Mouse (Mus musculus) stomach, embryonic 15.5 days (tissue): ENCODE measurements around the gene Birc3. TPM values are rescaled to one million over a fixed set of nuclear protein-coding genes. Genes with fewer than 3 reads are reported as not detected.
"Not testable (repeated sequence)": the region's sequence is repeated elsewhere in the genome, so short reads cannot be mapped to it uniquely, and the experiment has no call there.

Source experiments
- ATAC-seq: fragments of 200-750 bp; cut with Nextera tagmentation; 2 replicates; pipeline ENCODE4 v1.8.0; 2017; ENCODE audit warnings: low read depth, moderate number of reproducible peaks, moderate TSS enrichment; ENCODE audit not compliant: insufficient read depth, low FRiP score
- H3K27ac ChIP-seq: fragments of 300-500 bp; sonication (generic); 2 replicates; pipeline ENCODE4 v1.5.1; 2015; ENCODE audit warnings: mild to moderate bottlenecking, inconsistent platforms
- H3K27me3 ChIP-seq: fragments of 300-500 bp; sonication (generic); replicated peaks from 2 replicates; pipeline ENCODE4 v1.6.1; 2015; ENCODE audit warnings: inconsistent platforms
- H3K36me3 ChIP-seq: fragments of 300-500 bp; sonication (generic); 2 replicates; pipeline ENCODE4 v1.6.1; 2015; ENCODE audit warnings: inconsistent platforms
- H3K4me1 ChIP-seq: fragments of 300-500 bp; sonication (generic); 2 replicates; pipeline ENCODE4 v1.6.1; 2015; ENCODE audit warnings: inconsistent platforms
- H3K4me2 ChIP-seq: fragments of 300-500 bp; sonication (generic); 2 replicates; pipeline ENCODE4 v1.6.1; 2015; ENCODE audit warnings: mild to moderate bottlenecking, inconsistent platforms
- H3K4me3 ChIP-seq: fragments of 300-500 bp; sonication (generic); replicated peaks from 2 replicates; pipeline ENCODE4 v1.5.1; 2015; ENCODE audit warnings: inconsistent platforms
- H3K9ac ChIP-seq: fragments of 300-500 bp; sonication (generic); 2 replicates; pipeline ENCODE4 v1.6.1; 2015; ENCODE audit warnings: inconsistent platforms
- H3K9me3 ChIP-seq: fragments of 300-500 bp; sonication (generic); 2 replicates; pipeline ENCODE4 v1.6.1; 2016; ENCODE audit warnings: inconsistent platforms
- WGBS: fragments of 180-500 bp; shearing (Covaris S2); methylation state at CpG from one replicate; pipeline ENCODE4 v1.1.7; 2015; 5-methylcytosine and 5-hydroxymethylcytosine counted together
- polyA plus RNA-seq: library from polyadenylated mRNA; unstranded; fragments of >200 nt; fragmentation: Nextera tagmentation; extraction: Ambion mirVana; gene quantifications from 2 replicates; pipeline ENCODE4 v1.2.1, GENCODE M21; 2015

Gene Birc3
- 9.6 and 9.7 TPM in 2 replicates for polyA plus RNA-seq

DNA sequence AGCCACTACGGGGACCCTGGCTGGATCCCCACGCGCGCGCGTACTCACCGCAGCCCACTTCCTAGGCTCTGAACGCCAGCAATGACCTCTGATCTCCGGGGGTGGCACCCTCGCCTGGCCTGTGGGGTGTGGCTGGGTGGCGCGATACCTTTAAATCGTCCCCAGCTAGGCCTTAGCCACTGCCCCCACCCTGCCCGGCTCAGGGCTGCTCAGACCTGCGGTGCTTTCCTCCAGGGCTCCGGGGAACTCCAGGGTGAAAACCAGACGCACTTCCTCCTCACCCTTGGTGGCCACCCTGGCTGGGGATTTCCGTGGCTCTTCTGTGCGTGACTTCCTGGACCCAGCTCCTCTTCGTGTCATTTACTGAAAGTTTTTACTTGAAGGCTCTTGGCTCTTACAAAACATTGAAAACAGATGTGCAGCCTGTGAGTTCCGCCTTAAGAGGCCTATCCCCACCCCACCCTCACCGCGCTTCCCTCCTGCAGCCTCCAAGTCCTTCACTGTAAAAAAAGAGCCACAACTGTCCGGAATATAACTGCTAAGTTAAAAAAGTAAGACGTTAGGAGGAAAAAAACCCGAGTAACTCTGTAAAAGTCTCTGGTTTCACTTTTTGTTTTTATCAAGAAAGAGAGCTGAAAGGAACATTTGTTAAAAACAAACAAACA, at the start of gene Birc3:
Gene Birc3, minus strand, starts transcription at position 412 of the 665 bp plus-strand sequence.
- peak within 1 kb of the TSS; percentile 80 for H3K27ac ChIP-seq
- H3K9ac ChIP-seq = peak within 1 kb of the TSS; percentile 58; the same call in 1 of the 2 replicates
- H3K9me3 ChIP-seq = no peaks in the 10 kb centered on the region
- peak; percentile 93 for ATAC-seq
- no peaks in the 10 kb centered on the region for H3K36me3 ChIP-seq
- peak within 1 kb of the TSS; percentile 62 for H3K4me3 ChIP-seq
- H3K27me3 ChIP-seq = no peaks in the 10 kb centered on the region
- WGBS = 3% methylated on average over 19 of the region's 26 CpGs
- H3K4me2 ChIP-seq = peak within 1 kb of the TSS; percentile 86
- H3K4me1 ChIP-seq = no peaks in the 10 kb centered on the region; the same call in 1 of the 2 replicates

DNA sequence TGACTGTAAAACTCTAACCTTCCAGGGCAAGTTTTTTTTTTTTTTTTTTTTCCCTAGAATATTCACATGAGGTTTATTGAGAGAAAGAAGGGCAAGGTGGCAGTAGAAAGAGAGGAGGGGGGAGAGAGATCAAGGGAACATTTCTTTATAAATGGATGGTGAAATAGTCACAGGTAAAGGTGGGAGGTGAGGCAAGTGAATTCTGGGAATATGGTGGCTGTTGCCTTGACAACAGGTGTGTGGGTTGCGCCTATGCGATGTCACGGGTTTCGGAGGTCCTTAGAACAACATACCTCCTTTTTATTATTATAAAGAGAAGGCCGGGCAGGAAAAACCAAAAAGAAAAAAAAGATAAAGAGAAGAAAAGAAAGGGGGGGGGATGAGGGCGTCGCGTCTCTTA, 41.9 kb upstream of the Birc3 start:
- H3K36me3 ChIP-seq = no peaks in the 10 kb centered on the region
- H3K9me3 ChIP-seq = no peaks in the 10 kb centered on the region
- no peak overlapping the region for H3K27ac ChIP-seq
- no peaks in the 10 kb centered on the region for H3K27me3 ChIP-seq
- peak overlapping the region; percentile 43 for H3K4me2 ChIP-seq
- 61% methylated on average over 8 of the region's 8 CpGs for WGBS
- ATAC-seq = no peak
- H3K4me3 ChIP-seq = no peak overlapping the region
- no peak overlapping the region for H3K9ac ChIP-seq
- H3K4me1 ChIP-seq = no peaks in the 10 kb centered on the region

DNA sequence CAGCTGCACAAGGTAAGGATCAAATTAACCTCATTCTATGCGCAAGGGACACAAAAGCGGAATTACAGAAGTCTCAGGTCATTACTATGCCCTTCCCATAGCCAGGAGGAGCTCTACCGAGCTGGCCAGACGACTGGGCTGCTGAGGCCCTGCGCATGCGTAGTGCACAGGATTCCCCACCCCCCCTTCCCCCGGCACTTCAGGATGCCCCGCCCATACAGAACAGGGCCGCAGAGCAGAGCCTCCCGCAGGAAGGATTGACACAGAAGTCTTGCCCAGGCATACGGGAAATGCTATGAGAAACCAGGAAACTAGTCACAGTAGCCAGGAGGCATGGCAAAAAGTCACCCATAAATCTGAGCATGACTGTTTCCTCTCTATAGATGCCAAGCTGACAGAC, 41.5 kb upstream of the Birc3 start:
- WGBS = 4% methylated on average over 11 of the region's 11 CpGs
- Histone ChIP-seq H3K4me3 (peak overlapping the region; percentile 19; the same call in 1 of the 2 replicates), H3K4me1 (no peaks in the 10 kb centered on the region), H3K9me3 (no peaks in the 10 kb centered on the region), H3K36me3 (no peaks in the 10 kb centered on the region), H3K27ac (no peak overlapping the region), H3K27me3 (no peaks in the 10 kb centered on the region), H3K4me2 (peak overlapping the region; percentile 43), H3K9ac (no peak overlapping the region)
- peak; percentile 93 for ATAC-seq

DNA sequence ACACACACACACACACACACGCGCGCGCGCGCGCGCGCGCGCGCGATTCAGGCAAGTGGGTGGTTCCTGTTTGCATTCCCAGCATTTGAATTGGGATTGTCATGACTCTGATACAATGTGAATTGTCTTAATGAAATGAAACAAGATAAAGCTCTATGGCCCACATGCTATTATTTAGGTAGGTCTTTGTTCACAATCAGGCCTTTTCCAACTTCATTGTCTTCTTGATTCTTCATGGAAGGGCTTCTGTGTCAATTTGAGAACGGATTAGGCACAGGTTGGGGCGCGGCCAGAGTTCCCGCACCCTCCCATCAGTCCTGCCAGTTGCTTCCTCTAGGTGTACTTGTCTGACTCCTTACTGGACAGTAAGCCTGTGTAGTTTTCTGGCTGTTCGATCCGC, 41.0 kb upstream of the Birc3 start:
- no peak overlapping the region for H3K9ac ChIP-seq
- ATAC-seq = peak; percentile 30; the same call in 1 of the 2 replicates
- H3K27me3 ChIP-seq = no peaks in the 10 kb centered on the region
- H3K4me1 ChIP-seq = no peaks in the 10 kb centered on the region
- no peaks in the 10 kb centered on the region for H3K36me3 ChIP-seq
- H3K27ac ChIP-seq = no peak overlapping the region
- peak overlapping the region; percentile 43 for H3K4me2 ChIP-seq
- no peaks in the 10 kb centered on the region for H3K9me3 ChIP-seq
- 58% methylated on average over 19 of the region's 19 CpGs for WGBS
- peak overlapping the region; percentile 19; the same call in 1 of the 2 replicates for H3K4me3 ChIP-seq

DNA sequence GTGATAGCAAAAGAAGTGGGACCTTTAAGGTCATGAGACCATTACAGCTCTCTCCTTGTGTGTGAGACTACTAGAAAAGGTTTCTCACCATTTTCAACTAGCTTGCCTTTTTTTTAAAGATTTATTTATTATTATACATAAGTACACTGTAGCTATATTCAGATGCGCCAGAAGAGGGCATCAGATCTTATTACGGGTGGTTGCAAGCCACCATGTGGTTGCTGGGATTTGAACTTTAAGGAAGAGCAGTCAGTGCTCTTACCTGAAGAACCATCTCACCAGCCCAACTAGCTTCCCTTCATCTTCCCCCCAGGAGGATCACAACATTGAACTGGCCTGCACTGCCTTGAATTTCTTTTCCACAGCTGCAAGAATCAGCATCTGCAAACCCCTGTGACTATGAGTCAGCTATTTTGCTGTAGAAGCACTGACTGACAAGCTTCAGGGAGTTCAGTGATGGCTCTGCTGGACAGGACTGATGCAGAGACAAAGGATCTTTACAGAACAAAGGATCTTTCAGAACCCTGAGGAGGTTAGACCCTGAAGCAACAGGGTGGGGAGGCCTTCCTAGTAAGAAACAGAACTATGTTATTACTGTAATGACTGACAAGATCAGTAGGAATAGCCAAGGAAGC, 34.5 kb upstream of the Birc3 start:
- Histone ChIP-seq H3K27me3 (no peaks in the 10 kb centered on the region), H3K4me2 (no peak overlapping the region), H3K36me3 (no peaks in the 10 kb centered on the region), H3K9ac (no peak overlapping the region), H3K4me3 (no peak overlapping the region), H3K4me1 (no peaks in the 10 kb centered on the region), H3K27ac (no peak overlapping the region), H3K9me3 (no peaks in the 10 kb centered on the region)
- no peak for ATAC-seq
- WGBS = 70% methylated on average over 2 of the region's 2 CpGs

DNA sequence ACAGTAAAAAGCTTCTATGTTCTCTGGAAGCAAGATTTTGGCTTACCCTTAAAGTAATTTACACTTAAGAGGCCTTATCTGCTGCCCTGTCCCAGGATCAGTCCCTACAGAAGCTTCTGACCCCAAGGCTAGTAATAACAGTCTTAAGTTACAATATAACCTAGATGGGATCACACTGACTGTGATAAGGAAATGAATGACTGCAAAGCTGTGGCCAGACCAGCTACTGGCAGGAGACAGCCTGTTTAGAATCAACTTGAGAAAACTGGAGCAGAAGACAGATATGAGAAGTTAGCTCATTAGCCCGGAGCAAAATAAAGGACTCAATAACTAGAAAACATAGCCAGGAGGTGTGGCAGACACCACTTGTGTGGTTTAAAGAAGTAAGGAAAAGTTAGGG, 33.6 kb upstream of the Birc3 start:
- Histone ChIP-seq H3K9me3 (no peaks in the 10 kb centered on the region), H3K27me3 (no peaks in the 10 kb centered on the region), H3K4me1 (no peaks in the 10 kb centered on the region), H3K4me3 (no peak overlapping the region), H3K27ac (no peak overlapping the region), H3K9ac (no peak overlapping the region), H3K36me3 (no peaks in the 10 kb centered on the region), H3K4me2 (no peak overlapping the region)
- no peak for ATAC-seq
- WGBS = 61% methylated on average over 1 of the region's 1 CpGs

DNA sequence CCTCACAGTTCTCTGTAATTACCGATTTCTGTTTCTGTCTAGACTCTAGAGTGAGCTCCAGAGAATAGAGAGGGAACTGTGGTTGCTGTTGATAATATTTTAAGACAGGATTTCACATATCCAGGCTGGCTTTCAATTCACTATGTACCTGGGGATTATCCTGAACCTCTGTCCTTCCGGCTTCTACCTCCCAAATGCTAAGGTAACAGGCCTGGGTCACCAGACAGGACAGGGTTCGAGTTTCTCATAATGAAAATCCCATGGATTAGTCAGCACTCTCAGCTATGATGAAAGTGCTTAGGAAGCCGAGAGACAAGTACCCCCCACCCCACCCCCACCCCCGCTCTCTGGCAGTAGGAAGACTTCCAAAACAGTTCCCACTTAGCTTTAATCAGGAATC, 30.8 kb upstream of the Birc3 start:
- H3K27ac ChIP-seq = no peak overlapping the region
- no peaks in the 10 kb centered on the region for H3K27me3 ChIP-seq
- ATAC-seq = no peak
- 65% methylated on average over 5 of the region's 5 CpGs for WGBS
- no peaks in the 10 kb centered on the region for H3K4me1 ChIP-seq
- H3K4me3 ChIP-seq = no peak overlapping the region
- no peaks in the 10 kb centered on the region for H3K36me3 ChIP-seq
- H3K4me2 ChIP-seq = no peak overlapping the region
- no peaks in the 10 kb centered on the region for H3K9me3 ChIP-seq
- H3K9ac ChIP-seq = no peak overlapping the region

DNA sequence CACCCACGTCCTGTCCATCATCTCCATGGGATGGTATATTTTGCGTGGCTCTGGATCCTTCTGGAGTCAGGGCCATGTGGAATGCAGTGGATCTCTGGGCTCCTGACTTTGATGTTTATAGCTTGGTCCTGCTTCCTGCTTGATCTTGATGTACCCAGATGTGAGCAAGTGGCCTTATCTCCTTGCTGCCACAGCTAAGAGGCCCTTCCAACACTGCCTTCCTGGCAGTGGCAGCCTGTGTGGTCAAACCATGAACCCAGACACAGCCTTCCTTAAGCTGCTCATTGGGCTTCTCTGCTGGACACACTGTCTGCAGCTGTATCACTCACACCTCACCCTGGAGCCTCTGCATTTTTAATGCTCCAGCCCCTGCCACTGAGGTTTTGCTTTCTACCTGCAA, 30.3 kb upstream of the Birc3 start:
- Histone ChIP-seq H3K9me3 (no peaks in the 10 kb centered on the region), H3K27ac (no peak overlapping the region), H3K36me3 (no peaks in the 10 kb centered on the region), H3K4me1 (no peaks in the 10 kb centered on the region), H3K9ac (no peak overlapping the region), H3K27me3 (no peaks in the 10 kb centered on the region), H3K4me2 (no peak overlapping the region), H3K4me3 (no peak overlapping the region)
- 64% methylated on average over 2 of the region's 2 CpGs for WGBS
- peak; percentile 43; the same call in 1 of the 2 replicates for ATAC-seq

DNA sequence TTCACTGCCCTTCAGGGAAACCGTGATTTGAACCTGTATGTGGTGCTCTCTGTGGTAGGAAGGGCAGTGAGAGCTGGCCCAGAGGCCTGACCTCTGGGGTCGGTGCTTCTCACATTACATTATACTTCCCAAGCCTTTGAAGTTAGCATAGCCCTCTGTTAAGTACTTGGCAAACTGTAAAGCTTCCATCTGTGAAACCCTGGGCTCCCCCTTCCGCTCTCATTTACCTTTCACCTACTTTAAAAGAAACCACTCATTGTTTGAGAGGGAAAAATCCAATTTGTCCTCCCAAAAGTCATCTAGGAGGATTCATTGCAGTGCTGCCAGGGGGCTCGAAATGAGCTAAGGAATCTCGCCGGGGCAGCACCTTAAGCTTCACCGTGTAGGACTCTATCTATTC, 29.3 kb upstream of the Birc3 start:
- H3K36me3 ChIP-seq = no peaks in the 10 kb centered on the region
- ATAC-seq = peak; percentile 31; the same call in 1 of the 2 replicates
- 20% methylated on average over 7 of the region's 7 CpGs for WGBS

DNA sequence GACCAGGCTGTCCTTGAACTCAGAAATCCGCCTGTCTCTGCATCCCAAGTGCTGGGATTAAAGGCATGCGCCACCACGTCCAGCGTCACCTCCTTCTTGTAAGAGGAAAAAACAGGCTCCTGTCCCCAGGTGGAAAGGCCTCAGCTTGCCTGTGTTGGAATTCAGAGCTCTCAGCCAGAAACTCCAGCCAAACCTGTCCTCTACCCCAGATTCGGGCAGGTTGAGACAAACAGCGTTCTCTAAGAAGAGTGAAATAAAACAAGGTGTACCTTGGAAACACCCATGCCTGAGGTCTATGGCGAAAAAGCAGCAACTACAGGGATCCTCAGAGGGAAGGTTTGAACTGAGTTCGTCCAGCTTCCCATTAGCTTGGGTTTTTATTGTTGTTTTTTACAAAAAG, 28.0 kb upstream of the Birc3 start:
- H3K9me3 ChIP-seq = no peaks in the 10 kb centered on the region
- H3K27ac ChIP-seq = no peak overlapping the region
- H3K4me3 ChIP-seq = no peak overlapping the region
- no peaks in the 10 kb centered on the region for H3K27me3 ChIP-seq
- H3K4me2 ChIP-seq = no peak overlapping the region
- 88% methylated on average over 8 of the region's 8 CpGs for WGBS
- no peaks in the 10 kb centered on the region for H3K36me3 ChIP-seq
- no peak overlapping the region for H3K9ac ChIP-seq
- no peaks in the 10 kb centered on the region for H3K4me1 ChIP-seq
- no peak for ATAC-seq

More for the DNA sequence above, 29.3 kb upstream of the Birc3 start:
- H3K4me2 ChIP-seq = no peak overlapping the region
- no peaks in the 10 kb centered on the region for H3K4me1 ChIP-seq
- H3K27me3 ChIP-seq = no peaks in the 10 kb centered on the region
- no peak overlapping the region for H3K27ac ChIP-seq
- H3K9ac ChIP-seq = no peak overlapping the region
- no peaks in the 10 kb centered on the region for H3K9me3 ChIP-seq
- H3K4me3 ChIP-seq = no peak overlapping the region

DNA sequence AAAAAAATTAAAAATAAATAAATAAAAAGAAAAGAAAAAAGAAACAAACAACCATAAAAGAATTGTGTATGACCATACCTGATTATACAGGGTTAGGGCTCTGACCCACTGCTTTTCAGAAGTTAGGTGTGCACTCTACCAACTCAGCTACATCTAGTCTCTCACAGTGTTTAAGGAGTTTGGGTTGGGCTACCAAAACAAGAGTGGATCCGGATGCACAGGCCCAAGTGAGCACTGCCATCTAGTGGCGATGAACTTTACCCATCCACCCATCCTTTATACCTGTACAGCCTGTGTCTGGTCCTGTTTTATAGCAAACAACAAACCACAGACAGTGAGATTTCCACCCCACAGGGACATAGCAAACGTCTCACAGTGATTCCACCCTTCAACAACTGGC, 24.5 kb upstream of the Birc3 start:
- Histone ChIP-seq H3K9me3 (no peaks in the 10 kb centered on the region), H3K9ac (no peak overlapping the region), H3K4me3 (no peak overlapping the region), H3K27ac (no peak overlapping the region), H3K4me2 (no peak overlapping the region), H3K27me3 (no peaks in the 10 kb centered on the region), H3K4me1 (no peaks in the 10 kb centered on the region), H3K36me3 (no peaks in the 10 kb centered on the region)
- no peak for ATAC-seq
- 3% methylated on average over 3 of the region's 3 CpGs for WGBS

DNA sequence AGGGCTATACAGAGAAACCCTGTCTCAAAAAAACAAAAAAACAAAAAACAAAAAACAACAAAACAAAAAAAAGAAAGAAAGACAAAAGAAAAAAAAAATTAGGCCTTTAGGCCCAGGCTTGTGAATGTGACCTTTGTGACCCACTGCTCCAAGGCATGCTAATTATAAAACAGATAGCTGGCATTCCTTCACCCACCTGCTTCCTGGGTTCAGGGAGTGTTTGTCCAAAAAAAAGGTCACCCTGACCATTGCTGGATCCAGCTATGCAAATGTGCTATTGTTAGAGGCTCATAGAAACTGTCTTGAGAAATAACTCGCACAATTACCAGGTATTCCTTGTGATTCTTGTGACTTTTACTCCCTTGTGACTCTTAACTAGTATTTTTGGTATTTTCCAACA, 18.8 kb upstream of the Birc3 start:
- not testable (repeated sequence) for H3K4me1 ChIP-seq, H3K4me3 ChIP-seq, H3K36me3 ChIP-seq, H3K9me3 ChIP-seq, H3K27me3 ChIP-seq, H3K27ac ChIP-seq, ATAC-seq, H3K9ac ChIP-seq, H3K4me2 ChIP-seq
- 97% methylated on average over 1 of the region's 1 CpGs for WGBS
